Comparison of ENCODE assay signal across 23 mouse cellular contexts in genomic region chr1:167279160-167279715, GRCm38 (mm10). TPM values are rescaled to one million over a fixed set of nuclear protein-coding genes. Genes with fewer than 3 reads are reported as not detected.
A peak's percentile ranks its signal among the peaks of the same experiment; 100 is the strongest.
DNase-seq lines count a peak whose midpoint lies in the region; ATAC-seq lines count a peak whose summit lies in the region.
"Had no signal": no experiment of that assay in that cellular context is flagged by ENCODE, and none has a peak within 500 bp of the region (broad histone marks: within the 10 kb centered on the region; RNA-seq: fewer than 3 reads in every experiment).

No protein-coding gene starts in this region.

- no peak overlapping the region for H3K4me3 ChIP-seq in heart, embryonic 10.5 days
- no peak overlapping the region for H3K4me3 ChIP-seq in kidney, embryonic 16.5 days (ENCODE audit: low read length)
- H3K4me3 ChIP-seq: left cerebral cortex, adult 2 months; limb, embryonic 10.5 days; lung, embryonic 15.5 days had no signal

- DNase-seq in heart, embryonic 10.5 days (ENCODE audit: low spot score) = no peak
- DNase-seq in heart, postnatal 25 days (ENCODE audit: low spot score) = no peak
- DNase-seq in right cerebral cortex, adult 18-20 months = peak; percentile 49
- DNase-seq in right cerebral cortex, postnatal 14 days = no peak
- DNase-seq in brain, adult 2 months (ENCODE audit: low read depth, low spot score) = peak; percentile 67
- no peak for DNase-seq in spleen, adult 18-20 months
- DNase-seq: adrenal gland, adult 2 months; B cell, adult 2 months; cerebellum, adult 8-10 months; gastrocnemius, postnatal 10 days; kidney, adult 8-10 months; kidney, postnatal 36 days; layer of hippocampus, adult 9-11 months; lung, postnatal 4 days; right cerebral cortex, postnatal 4 days had no signal

- no peak overlapping the region for H3K9ac ChIP-seq in kidney, embryonic 16.5 days (replicated peaks; ENCODE audit: low read length)
- H3K9ac ChIP-seq: lung, embryonic 15.5 days had no signal

- peak overlapping the region; percentile 56; the same call in 1 of the 2 replicates for H3K27ac ChIP-seq in heart, embryonic 10.5 days
- no peak overlapping the region for H3K27ac ChIP-seq in kidney, embryonic 16.5 days (ENCODE audit: low read length)
- H3K27ac ChIP-seq: hindbrain, postnatal 0 days; left cerebral cortex, adult 2 months; limb, embryonic 10.5 days; lung, embryonic 15.5 days; stomach, postnatal 0 days had no signal

- peaks cover 50% of the 10 kb centered on the region for H3K4me1 ChIP-seq in heart, embryonic 10.5 days
- peaks cover 13% of the 10 kb centered on the region for H3K4me1 ChIP-seq in kidney, embryonic 16.5 days (ENCODE audit: insufficient read depth, low read length)

- ATAC-seq in CD4-positive, CD25-positive, alpha-beta regulatory T cell, adult 4 months = no peak
- ATAC-seq in kidney, embryonic 16.5 days (ENCODE audit: low FRiP score, low TSS enrichment) = no peak
- ATAC-seq: hindbrain, postnatal 0 days had no signal

- intact Hi-C loops in heart, postnatal 25 days (cut with DNase I) = no loop called here

- 0 out of 2 replicates have a peak, but pooled peaks cover 6% of the 10 kb centered on the region for H3K36me3 ChIP-seq in heart, embryonic 10.5 days
- no peaks in the 10 kb centered on the region for H3K36me3 ChIP-seq in kidney, embryonic 16.5 days (ENCODE audit: insufficient read depth, low read length)
- H3K36me3 ChIP-seq: lung, embryonic 15.5 days had no signal

- 47% methylated on average over 13 of the region's 13 CpGs for WGBS in heart, embryonic 10.5 days
- WGBS in kidney, embryonic 16.5 days = 87% methylated on average over 13 of the region's 13 CpGs

- no peaks in the 10 kb centered on the region for H3K27me3 ChIP-seq in heart, embryonic 10.5 days (ENCODE audit: insufficient read depth, poor library complexity, severe bottlenecking)
- no peaks in the 10 kb centered on the region for H3K27me3 ChIP-seq in kidney, embryonic 16.5 days (ENCODE audit: insufficient read depth, low read length)
- H3K27me3 ChIP-seq: lung, embryonic 15.5 days had no signal

- H3K4me2 ChIP-seq in kidney, embryonic 16.5 days (replicated peaks; ENCODE audit: low read depth, low read length) = no peak overlapping the region
- H3K4me2 ChIP-seq: liver, embryonic 11.5 days; lung, embryonic 15.5 days had no signal

- H3K9me3 ChIP-seq in heart, embryonic 10.5 days = no peaks in the 10 kb centered on the region
- H3K9me3 ChIP-seq in kidney, embryonic 16.5 days (ENCODE audit: low read length) = no peaks in the 10 kb centered on the region
- H3K9me3 ChIP-seq: limb, embryonic 10.5 days; lung, embryonic 15.5 days had no signal

RNA-seq across cellular contexts. Expression of gene Uck2, which starts 5.9 kb away (rescaled TPM):
- polyA plus RNA-seq in heart, embryonic 10.5 days (2016; fragmentation: Nextera tagmentation; extraction: Ambion mirVana) = 80.6 and 114 TPM in 2 replicates
- 10 to 100 TPM; 54.7 to 59.7 TPM for total RNA-seq in heart, postnatal 25 days (2021)
- 10 to 100 TPM; 24.0 to 35.0 TPM for polyA plus RNA-seq in CD4-positive, CD25-positive, alpha-beta regulatory T cell, adult 4 months (2017; shearing (Covaris generic))
- polyA plus RNA-seq in kidney, embryonic 16.5 days (2015; fragmentation: Nextera tagmentation; extraction: Ambion mirVana) = 67.7 and 72.3 TPM in 2 replicates

RNA-seq across cellular contexts. Expression of gene Tmco1, which starts 28.9 kb away (rescaled TPM):
- polyA plus RNA-seq in heart, embryonic 10.5 days (2016; fragmentation: Nextera tagmentation; extraction: Ambion mirVana) = 79.1 and 88.0 TPM in 2 replicates
- total RNA-seq in heart, postnatal 25 days (2021) = 10 to 100 TPM; 87.3 to 94.7 TPM
- polyA plus RNA-seq in CD4-positive, CD25-positive, alpha-beta regulatory T cell, adult 4 months (2017; shearing (Covaris generic)) = 100 to 1,000 TPM; 102 to 115 TPM
- polyA plus RNA-seq in kidney, embryonic 16.5 days (2015; fragmentation: Nextera tagmentation; extraction: Ambion mirVana) = 117 and 125 TPM in 2 replicates

Comparison
In these comparisons a context has a peak if more than half of its experiments do, and no peak if none do; other contexts are left out.
1. DNase-seq: peak in right cerebral cortex, adult 18-20 months (single experiment) and brain, adult 2 months (single experiment); none in heart, embryonic 10.5 days (single experiment), heart, postnatal 25 days (single experiment), right cerebral cortex, postnatal 14 days (single experiment) and spleen, adult 18-20 months (0 of 2).